8 mouse cellular contexts compared by ENCODE assay signal in the genomic region with DNA sequence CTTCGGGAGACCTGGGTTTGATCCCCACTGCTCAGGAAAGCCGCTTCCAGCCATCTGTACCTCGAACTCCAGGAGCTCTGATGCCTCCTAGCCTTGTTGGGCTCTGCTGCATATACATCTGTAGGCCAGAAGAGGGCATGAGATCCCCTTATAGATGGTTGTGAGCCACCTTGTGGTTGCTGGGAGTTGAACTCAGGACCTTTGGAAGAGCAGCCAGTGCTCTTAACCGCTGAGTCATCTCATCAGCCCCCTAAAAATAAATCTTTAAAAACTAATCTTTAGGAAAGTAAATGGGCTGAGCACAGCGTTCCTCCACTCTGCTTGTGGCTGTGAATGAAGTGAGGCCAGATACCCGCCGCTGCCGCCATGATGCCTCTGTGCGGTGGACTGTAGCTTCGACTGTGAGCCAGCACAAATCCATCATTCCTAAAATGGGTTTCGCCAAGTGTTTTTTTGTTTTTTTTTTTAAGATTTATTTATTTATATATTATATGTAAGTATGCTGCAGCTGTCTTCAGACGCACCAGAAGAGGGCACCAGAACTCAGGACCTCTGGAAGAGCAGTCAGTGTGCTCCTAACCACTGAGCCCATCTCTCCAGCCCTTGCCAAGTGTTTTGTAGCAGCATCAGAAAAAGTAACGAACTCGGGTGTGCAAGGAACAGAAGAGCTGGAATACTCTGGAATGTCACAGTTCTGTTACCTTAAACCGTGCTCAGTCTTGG. TPM values are rescaled to one million over a fixed set of nuclear protein-coding genes. Genes with fewer than 3 reads are reported as not detected.
DNase-seq lines count a peak whose midpoint lies in the region; ATAC-seq and TF ChIP-seq lines count a peak whose summit lies in the region.
"Had no signal": no experiment of that assay in that cellular context is flagged by ENCODE, and none has a peak within 500 bp of the region (broad histone marks: within the 10 kb centered on the region; RNA-seq: fewer than 3 reads in every experiment).

No protein-coding gene starts in this region.

- no peak for TF ChIP-seq POLR2A in kidney, adult 2 months (IDR thresholded peaks at IDR 0.05; ENCODE audit: low read depth, low read length)
- no peak for TF ChIP-seq POLR2A in lung, adult 2 months (IDR thresholded peaks at IDR 0.05; ENCODE audit: borderline replicate concordance, extremely low read depth, low read depth, low read length)

- no peaks in the 10 kb centered on the region for H3K36me3 ChIP-seq in kidney, adult 2 months (ENCODE audit: control insufficient read depth, insufficient read depth, low read length)
- H3K36me3 ChIP-seq in kidney, embryonic 15.5 days, result no peaks in the 10 kb centered on the region
- H3K36me3 ChIP-seq in E14TG2a.4 (ENCODE audit: insufficient read depth, low read length), result peaks cover 27% of the 10 kb centered on the region
- H3K36me3 ChIP-seq: limb, embryonic 12.5 days had no signal

- no peak overlapping the region for H3K27ac ChIP-seq in kidney, adult 2 months (ENCODE audit: insufficient read depth, low read depth, low read length)
- no peak overlapping the region for H3K27ac ChIP-seq in kidney, embryonic 15.5 days
- H3K27ac ChIP-seq: limb, embryonic 12.5 days had no signal

- TF ChIP-seq CTCF in kidney, adult 2 months (conservative IDR thresholded peaks at IDR 0.05; ENCODE audit: insufficient read depth, insufficient read length, low read depth, low read length), result peak; percentile 65
- TF ChIP-seq CTCF in E14TG2a.4 (conservative IDR thresholded peaks at IDR 0.05; ENCODE audit: low read length), result peak; percentile 51
- TF ChIP-seq CTCF in lung, adult 2 months (IDR thresholded peaks at IDR 0.05; ENCODE audit: insufficient read depth, low read length), result peak; percentile 63

- WGBS in kidney, adult 2 months, result 37% methylated on average over 15 of the region's 15 CpGs
- 57% methylated on average over 15 of the region's 15 CpGs for WGBS in kidney, embryonic 15.5 days
- WGBS in lung, adult 2 months, result 41% methylated on average over 15 of the region's 15 CpGs

- no peaks in the 10 kb centered on the region for H3K9me3 ChIP-seq in kidney, embryonic 15.5 days (replicated peaks)
- H3K9me3 ChIP-seq in E14TG2a.4 (ENCODE audit: low read length), result no peaks in the 10 kb centered on the region
- H3K9me3 ChIP-seq: limb, embryonic 12.5 days had no signal

- peaks cover 3% of the 10 kb centered on the region; the same call in 1 of the 2 replicates for H3K4me1 ChIP-seq in kidney, adult 2 months (ENCODE audit: control insufficient read depth, insufficient read depth, low read length)
- H3K4me1 ChIP-seq in kidney, embryonic 15.5 days, result peaks cover 7% of the 10 kb centered on the region
- peaks cover 16% of the 10 kb centered on the region for H3K4me1 ChIP-seq in E14TG2a.4 (replicated peaks; ENCODE audit: low read depth, low read length)
- no peaks in the 10 kb centered on the region for H3K4me1 ChIP-seq in lung, adult 2 months (ENCODE audit: control insufficient read depth, insufficient read depth, low read length)
- H3K4me1 ChIP-seq: limb, embryonic 12.5 days had no signal

- H3K4me3 ChIP-seq in kidney, adult 2 months (ENCODE audit: insufficient read depth, low read depth, low read length), result no peak overlapping the region
- no peak overlapping the region for H3K4me3 ChIP-seq in kidney, embryonic 15.5 days (replicated peaks)
- H3K4me3 ChIP-seq in E14TG2a.4 (replicated peaks; ENCODE audit: low read length), result no peak overlapping the region
- H3K4me3 ChIP-seq in lung, adult 2 months (replicated peaks; ENCODE audit: extremely low read depth, low read depth, low read length), result no peak overlapping the region
- H3K4me3 ChIP-seq: limb, embryonic 12.5 days had no signal

- H3K27me3 ChIP-seq in kidney, adult 2 months (replicated peaks; ENCODE audit: control insufficient read depth, insufficient read depth, low read length), result no peaks in the 10 kb centered on the region
- 0 out of 2 replicates have a peak, but pooled peaks cover 3% of the 10 kb centered on the region for H3K27me3 ChIP-seq in kidney, embryonic 15.5 days
- H3K27me3 ChIP-seq in E14TG2a.4 (ENCODE audit: insufficient read depth, low read length), result peaks cover 11% of the 10 kb centered on the region

- ATAC-seq in kidney, embryonic 15.5 days (replicated peaks; ENCODE audit: low FRiP score), result no peak

- DNase-seq in kidney, adult 2 months, result peak; percentile 72
- peak; percentile 68 for DNase-seq in A20 (ENCODE audit: low read depth, low spot score)
- peak; percentile 68 for DNase-seq in embryo, embryonic 10 days (ENCODE audit: low spot score)
- peak; percentile 25 for DNase-seq in lung, adult 2 months
- peak; percentile 33 to 40 for DNase-seq in thymus, postnatal 36 days

- no peak overlapping the region for H3K4me2 ChIP-seq in kidney, embryonic 15.5 days
- H3K4me2 ChIP-seq: limb, embryonic 12.5 days had no signal

- H3K9ac ChIP-seq in kidney, embryonic 15.5 days, result no peak overlapping the region
- H3K9ac ChIP-seq: limb, embryonic 12.5 days had no signal

RNA-seq across cellular contexts. Expression of gene Tuba3a, which starts 10.8 kb away (rescaled TPM):
- 0.39 and 0.86 TPM in 2 replicates for polyA plus RNA-seq in kidney, adult 2 months (2012; rRNA removed)
- 0.19 and 0.24 TPM in 2 replicates for polyA plus RNA-seq in kidney, embryonic 15.5 days (2015; fragmentation: Nextera tagmentation; extraction: Ambion mirVana)
- 0.17 and 0.19 TPM in 2 replicates for polyA plus RNA-seq in lung, adult 2 months (2012; rRNA removed)

RNA-seq across cellular contexts. Expression of gene Cd27, which starts 38.2 kb away (rescaled TPM):
- 0.64 and 7.0 TPM in 2 replicates for polyA plus RNA-seq in kidney, adult 2 months (2012; rRNA removed)
- polyA plus RNA-seq in kidney, embryonic 15.5 days (2015; fragmentation: Nextera tagmentation; extraction: Ambion mirVana), result 1.8 and 2.8 TPM in 2 replicates
- 8.1 and 9.8 TPM in 2 replicates for polyA plus RNA-seq in lung, adult 2 months (2012; rRNA removed)

RNA-seq across cellular contexts. Expression of gene Ltbr, which starts 38.7 kb away (rescaled TPM):
- 97.1 and 116 TPM in 2 replicates for polyA plus RNA-seq in kidney, adult 2 months (2012; rRNA removed)
- polyA plus RNA-seq in kidney, embryonic 15.5 days (2015; fragmentation: Nextera tagmentation; extraction: Ambion mirVana), result 58.7 and 62.6 TPM in 2 replicates
- polyA plus RNA-seq in lung, adult 2 months (2012; rRNA removed), result 107 and 116 TPM in 2 replicates

RNA-seq across cellular contexts. Expression of gene Tapbpl, which starts 43.3 kb away (rescaled TPM):
- polyA plus RNA-seq in kidney, adult 2 months (2012; rRNA removed), result 16.0 and 16.4 TPM in 2 replicates
- 5.4 and 6.1 TPM in 2 replicates for polyA plus RNA-seq in kidney, embryonic 15.5 days (2015; fragmentation: Nextera tagmentation; extraction: Ambion mirVana)
- 29.8 and 33.4 TPM in 2 replicates for polyA plus RNA-seq in lung, adult 2 months (2012; rRNA removed)

RNA-seq across cellular contexts. Expression of gene Scnn1a, which starts 45.5 kb away (rescaled TPM):
- polyA plus RNA-seq in kidney, adult 2 months (2012; rRNA removed), result 83.5 and 89.5 TPM in 2 replicates
- 4.4 and 4.8 TPM in 2 replicates for polyA plus RNA-seq in kidney, embryonic 15.5 days (2015; fragmentation: Nextera tagmentation; extraction: Ambion mirVana)
- polyA plus RNA-seq in lung, adult 2 months (2012; rRNA removed), result 245 and 249 TPM in 2 replicates
